Mouse (Mus musculus) gastrocnemius, adult 2 months (tissue): ENCODE results near the gene Ifnar2. TPM values are rescaled to one million over a fixed set of nuclear protein-coding genes. Genes with fewer than 3 reads are reported as not detected.

Experiments used
- DNase-seq: peaks from one replicate; pipeline ENCODE4 v3.0.0; 2022
- H3K27ac ChIP-seq: fragments of 200-600 bp; 2 replicates; pipeline ENCODE4 v1.8.1; 2022; ENCODE audit warnings: mild to moderate bottlenecking
- H3K4me3 ChIP-seq: fragments of 200-600 bp; 2 replicates; pipeline ENCODE4 v1.8.1; 2022; ENCODE audit warnings: mild to moderate bottlenecking, moderate library complexity
- CTCF ChIP-seq: fragments of 200-600 bp; IDR thresholded peaks from 2 replicates; pipeline ENCODE4 v1.8.1; 2022; ENCODE audit warnings: antibody characterized with exemption, mild to moderate bottlenecking, moderate library complexity
- intact Hi-C: fragments of 180-260 bp; cut with DNase I; formaldehyde crosslinking; loops from one replicate; pipeline ENCODE4 v1.15.1; 2025
- total RNA-seq, 2 experiments: library from RNA; stranded (reverse); gene quantifications; 2 replicates each; pipeline ENCODE4 v1.2.3; 2021

Ifnar2 gene
- total RNA-seq, 2 experiments from 2014 or later: 6.8 to 11.4 TPM

GRCm38 (mm10) chr16:91382261-91382790 is 9.7 kb downstream of the Ifnar2 start:
- no peak for DNase-seq
- Histone ChIP-seq H3K4me3 (no peak overlapping the region), H3K27ac (no peak overlapping the region)
- intact Hi-C loops: no loop called here
- TF ChIP-seq CTCF: no peak

- no peak for DNase-seq
- Histone ChIP-seq H3K27ac (no peak overlapping the region), H3K4me3 (no peak overlapping the region)
- intact Hi-C loops: no loop called here
- TF ChIP-seq CTCF: no peak
Observed at GRCm38 (mm10) chr16:91384221-91384620, 11.6 kb downstream of the Ifnar2 start.

- TF ChIP-seq CTCF: no peak
- H3K27ac ChIP-seq: peak overlapping the region; percentile 76
- peak; percentile 45 for DNase-seq
- intact Hi-C loops: no loop called here
- peak overlapping the region; percentile 46 for H3K4me3 ChIP-seq
Observed at GRCm38 (mm10) chr16:91385621-91386020, 13.0 kb downstream of the Ifnar2 start.

- TF ChIP-seq CTCF: no peak
- intact Hi-C loops: no loop called here
- no peak overlapping the region for H3K4me3 ChIP-seq
- H3K27ac ChIP-seq: peak overlapping the region; percentile 28; the same call in 1 of the 2 replicates
- no peak for DNase-seq
Observed at GRCm38 (mm10) chr16:91386419-91387120, 14.0 kb downstream of the Ifnar2 start.

GRCm38 (mm10) chr16:91387121-91387486 is 14.5 kb downstream of the Ifnar2 start:
- DNase-seq: no peak
- no peak for TF ChIP-seq CTCF
- intact Hi-C loops: no loop called here
- H3K4me3 ChIP-seq: no peak overlapping the region
- no peak overlapping the region for H3K27ac ChIP-seq

- no peak overlapping the region for H3K27ac ChIP-seq
- TF ChIP-seq CTCF: peak; percentile 64
- no peak for DNase-seq
- H3K4me3 ChIP-seq: no peak overlapping the region
- intact Hi-C loops: loop anchor here (1.0 kb wide), 1 partner anchor 32 kb away; no protein-coding TSS in a partner anchor
Observed at GRCm38 (mm10) chr16:91390100-91390499, 17.5 kb downstream of the Ifnar2 start.

- intact Hi-C loops: no loop called here
- Histone ChIP-seq H3K4me3 (no peak within 1 kb of the TSS), H3K27ac (no peak within 1 kb of the TSS)
- DNase-seq: no peak
- no peak for TF ChIP-seq CTCF
Observed at GRCm38 (mm10) chr16:91391421-91391820, 18.8 kb downstream of the Ifnar2 start, which contains the start of gene Gm21970. Gene Gm21970 (plus strand): TSS chr16:91391721.

- Histone ChIP-seq H3K27ac (no peak overlapping the region), H3K4me3 (no peak overlapping the region)
- DNase-seq: no peak
- intact Hi-C loops: no loop called here
- TF ChIP-seq CTCF: no peak
Observed at GRCm38 (mm10) chr16:91394826-91395410, 22.3 kb downstream of the Ifnar2 start.

- intact Hi-C loops: no loop called here
- H3K4me3 ChIP-seq: no peak overlapping the region
- DNase-seq: no peak
- no peak overlapping the region for H3K27ac ChIP-seq
- TF ChIP-seq CTCF: no peak
Observed at GRCm38 (mm10) chr16:91395633-91396392, 23.2 kb downstream of the Ifnar2 start.

- Histone ChIP-seq H3K27ac (no peak overlapping the region), H3K4me3 (no peak overlapping the region)
- intact Hi-C loops: no loop called here
- TF ChIP-seq CTCF: no peak
- no peak for DNase-seq
Observed at GRCm38 (mm10) chr16:91396844-91397537, 24.4 kb downstream of the Ifnar2 start.

GRCm38 (mm10) chr16:91398030-91398429 is 25.4 kb downstream of the Ifnar2 start:
- no peak overlapping the region for H3K27ac ChIP-seq
- DNase-seq: no peak
- no peak overlapping the region for H3K4me3 ChIP-seq
- intact Hi-C loops: no loop called here
- no peak for TF ChIP-seq CTCF

GRCm38 (mm10) chr16:91398944-91399343 is 26.4 kb downstream of the Ifnar2 start:
- TF ChIP-seq CTCF: no peak
- H3K27ac ChIP-seq: no peak overlapping the region
- no peak overlapping the region for H3K4me3 ChIP-seq
- intact Hi-C loops: no loop called here
- DNase-seq: no peak
